Mouse (Mus musculus) limb, embryonic 11.5 days (tissue): ENCODE measurements around the gene Smco2. TPM values are rescaled to one million over a fixed set of nuclear protein-coding genes. Genes with fewer than 3 reads are reported as not detected.

Experiments
- ATAC-seq: fragments of 200-750 bp; cut with Nextera tagmentation; 2 replicates; pipeline ENCODE4 v1.8.0; 2017; ENCODE audit warnings: low read depth; ENCODE audit not compliant: insufficient number of reproducible peaks, low FRiP score, low TSS enrichment
- DNase-seq: peaks from one replicate; pipeline ENCODE4 v3.0.0-alpha.2; 2015; ENCODE audit warnings: low spot score
- H3K27ac ChIP-seq: fragments of 300-500 bp; sonication (generic); replicated peaks from 2 replicates; pipeline ENCODE4 v1.5.1; 2014; ENCODE audit warnings: low read depth, mild to moderate bottlenecking, low read length
- H3K27me3 ChIP-seq: fragments of 300-500 bp; sonication (generic); 2 replicates; pipeline ENCODE4 v1.6.1; 2014; ENCODE audit warnings: mild to moderate bottlenecking, low read length, mixed read lengths; ENCODE audit not compliant: control insufficient read depth, insufficient read depth
- H3K36me3 ChIP-seq: fragments of 300-500 bp; sonication (generic); 2 replicates; pipeline ENCODE4 v1.6.1; 2014; ENCODE audit warnings: mild to moderate bottlenecking, low read length, moderate library complexity, mixed read lengths; ENCODE audit not compliant: control insufficient read depth, insufficient read depth
- H3K4me1 ChIP-seq: fragments of 300-500 bp; sonication (generic); 2 replicates; pipeline ENCODE4 v1.6.1; 2014; ENCODE audit warnings: low read length, mixed read lengths; ENCODE audit not compliant: control insufficient read depth, insufficient read depth
- H3K4me2 ChIP-seq: fragments of 300-500 bp; sonication (generic); 2 replicates; pipeline ENCODE4 v1.6.1; 2014; ENCODE audit warnings: low read depth, mild to moderate bottlenecking, moderate library complexity; ENCODE audit not compliant: severe bottlenecking
- H3K4me3 ChIP-seq: fragments of 300-500 bp; sonication (generic); 2 replicates; pipeline ENCODE4 v1.5.1; 2014; ENCODE audit warnings: low read depth, low read length
- H3K9ac ChIP-seq: fragments of 300-500 bp; sonication (generic); 2 replicates; pipeline ENCODE4 v1.6.1; 2014; ENCODE audit warnings: mild to moderate bottlenecking, low read length
- H3K9me3 ChIP-seq: fragments of 300-500 bp; sonication (generic); 2 replicates; pipeline ENCODE4 v1.6.1; 2016; ENCODE audit warnings: low read length; ENCODE audit not compliant: control insufficient read depth
- WGBS: fragments of 180-500 bp; shearing (Covaris S2); extraction: QIAGEN DNeasy Blood & Tissue Kit; methylation state at CpG from one replicate; pipeline ENCODE4 v1.1.7; 2014; 5-methylcytosine and 5-hydroxymethylcytosine counted together
- polyA plus RNA-seq: library from polyadenylated mRNA; unstranded; fragments of >200 nt; fragmentation: Nextera tagmentation; extraction: Ambion mirVana; gene quantifications from 2 replicates; pipeline ENCODE4 v1.2.1, GENCODE M21; 2014

The Smco2 gene
- polyA plus RNA-seq, 1 experiment from 2014 or later, result not detected

DNA sequence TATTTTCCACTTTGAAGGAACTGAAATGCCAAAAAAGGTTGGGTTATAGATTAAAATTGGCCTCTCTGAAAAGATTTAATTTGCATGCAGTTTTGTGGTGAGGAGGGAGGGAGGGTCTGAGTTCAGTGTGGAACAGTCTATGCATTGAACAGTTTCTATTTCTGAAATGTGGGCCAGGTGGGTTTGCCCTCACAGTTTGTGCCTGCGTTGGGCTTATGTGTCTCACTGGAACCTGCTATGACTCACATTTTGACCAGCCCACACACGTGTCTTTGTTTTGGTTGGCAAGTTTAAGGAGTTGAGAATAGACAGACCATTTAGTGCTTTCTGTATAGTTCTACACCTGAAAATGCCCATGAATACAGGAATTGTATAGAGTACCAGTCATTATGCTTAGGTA is 44.0 kb downstream of the Smco2 start:
- H3K4me2 ChIP-seq, result no peak overlapping the region
- ATAC-seq (no peak; the same call in 1 of the 2 replicates), DNase-seq (no peak)
- H3K4me1 ChIP-seq, result peaks cover 4% of the 10 kb centered on the region
- no peaks in the 10 kb centered on the region for H3K27me3 ChIP-seq
- no peaks in the 10 kb centered on the region for H3K36me3 ChIP-seq
- H3K4me3 ChIP-seq, result no peak overlapping the region
- no peak overlapping the region for H3K27ac ChIP-seq
- H3K9me3 ChIP-seq, result no peaks in the 10 kb centered on the region
- 62% methylated on average over 2 of the region's 2 CpGs for WGBS
- no peak overlapping the region for H3K9ac ChIP-seq

- no peak overlapping the region for H3K9ac ChIP-seq
- no peak overlapping the region for H3K27ac ChIP-seq
- no peaks in the 10 kb centered on the region for H3K27me3 ChIP-seq
- no peak for ATAC-seq
- no peaks in the 10 kb centered on the region for H3K4me1 ChIP-seq
- no peak overlapping the region for H3K4me2 ChIP-seq
- H3K36me3 ChIP-seq, result peaks cover 4% of the 10 kb centered on the region; the same call in 1 of the 2 replicates
- DNase-seq, result no peak
- H3K9me3 ChIP-seq, result no peaks in the 10 kb centered on the region
- H3K4me3 ChIP-seq, result no peak overlapping the region
- 83% methylated on average over 6 of the region's 6 CpGs for WGBS
Measured at GRCm38 (mm10) chr6:146898709-146899108, 48.8 kb downstream of the Smco2 start.

DNA sequence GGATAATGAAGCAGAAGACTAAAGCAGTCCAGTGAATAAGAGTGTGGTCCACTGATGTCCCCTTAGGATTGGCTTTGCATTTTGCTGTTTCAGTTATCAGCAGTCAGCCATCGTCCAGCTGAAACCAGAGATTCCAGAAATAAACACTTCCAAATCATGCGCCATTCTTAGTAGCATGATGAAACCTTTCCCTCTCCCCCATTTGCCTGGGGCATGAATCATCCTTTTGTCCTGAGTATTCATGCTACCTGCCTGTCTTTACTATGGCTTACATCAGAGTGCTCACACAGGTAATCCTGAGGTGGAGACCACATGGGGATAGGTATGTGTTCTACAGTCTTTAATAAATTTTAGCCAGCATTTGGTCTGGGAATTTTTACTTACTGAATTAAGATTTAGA is 49.7 kb downstream of the Smco2 start:
- WGBS, result 90% methylated on average over 2 of the region's 2 CpGs
- Histone ChIP-seq H3K4me3 (no peak overlapping the region), H3K9ac (no peak overlapping the region), H3K4me2 (no peak overlapping the region), H3K4me1 (no peaks in the 10 kb centered on the region), H3K27me3 (no peaks in the 10 kb centered on the region), H3K9me3 (no peaks in the 10 kb centered on the region), H3K36me3 (peaks cover 4% of the 10 kb centered on the region; the same call in 1 of the 2 replicates), H3K27ac (no peak overlapping the region)
- DNase-seq (no peak), ATAC-seq (no peak)

- ATAC-seq (no peak), DNase-seq (no peak)
- 96% methylated on average over 4 of the region's 4 CpGs for WGBS
Measured at GRCm38 (mm10) chr6:146901929-146902328, 52.0 kb downstream of the Smco2 start.

DNA sequence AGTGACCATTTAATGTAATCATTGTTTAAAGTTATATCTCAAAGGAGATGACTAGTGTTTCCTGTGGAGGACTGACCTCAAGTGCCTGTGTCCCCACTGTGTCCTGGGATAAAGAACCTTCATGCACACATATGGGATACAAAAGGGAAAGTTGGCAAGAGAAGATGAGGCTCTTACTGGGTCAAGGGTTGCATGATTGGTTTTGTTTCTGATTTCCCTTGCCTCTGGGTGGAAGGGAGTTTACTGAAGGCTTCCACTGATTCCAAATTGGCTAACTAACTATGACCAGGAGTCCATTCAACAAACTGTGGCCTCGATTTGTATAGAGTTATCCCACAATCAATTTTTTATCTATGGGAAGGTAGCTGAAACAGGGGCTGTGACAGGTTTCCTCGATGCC is 53.7 kb downstream of the Smco2 start:
- no peaks in the 10 kb centered on the region for H3K9me3 ChIP-seq
- WGBS, result 84% methylated on average over 2 of the region's 2 CpGs

More at GRCm38 (mm10) chr6:146901929-146902328, 52.0 kb downstream of the Smco2 start:
- Histone ChIP-seq H3K9me3 (no peaks in the 10 kb centered on the region), H3K27ac (no peak overlapping the region), H3K27me3 (no peaks in the 10 kb centered on the region), H3K4me1 (no peaks in the 10 kb centered on the region), H3K4me3 (no peak overlapping the region), H3K9ac (no peak overlapping the region), H3K36me3 (peaks cover 4% of the 10 kb centered on the region; the same call in 1 of the 2 replicates), H3K4me2 (no peak overlapping the region)

GRCm38 (mm10) chr6:146904707-146905106 is 54.8 kb downstream of the Smco2 start:
- no peaks in the 10 kb centered on the region for H3K4me1 ChIP-seq
- H3K9ac ChIP-seq, result no peak overlapping the region
- H3K4me3 ChIP-seq, result no peak overlapping the region
- peaks cover 4% of the 10 kb centered on the region; the same call in 1 of the 2 replicates for H3K36me3 ChIP-seq
- no peaks in the 10 kb centered on the region for H3K27me3 ChIP-seq
- H3K4me2 ChIP-seq, result no peak overlapping the region
- 92% methylated on average over 3 of the region's 3 CpGs for WGBS
- no peak for ATAC-seq
- no peak overlapping the region for H3K27ac ChIP-seq
- DNase-seq, result no peak
- H3K9me3 ChIP-seq, result no peaks in the 10 kb centered on the region

More for the DNA sequence above, 53.7 kb downstream of the Smco2 start:
- no peak overlapping the region for H3K4me3 ChIP-seq
- H3K27ac ChIP-seq, result no peak overlapping the region
- no peaks in the 10 kb centered on the region for H3K4me1 ChIP-seq
- peaks cover 4% of the 10 kb centered on the region; the same call in 1 of the 2 replicates for H3K36me3 ChIP-seq
- ATAC-seq (no peak), DNase-seq (no peak)
- H3K27me3 ChIP-seq, result no peaks in the 10 kb centered on the region
- no peak overlapping the region for H3K9ac ChIP-seq
- no peak overlapping the region for H3K4me2 ChIP-seq

DNA sequence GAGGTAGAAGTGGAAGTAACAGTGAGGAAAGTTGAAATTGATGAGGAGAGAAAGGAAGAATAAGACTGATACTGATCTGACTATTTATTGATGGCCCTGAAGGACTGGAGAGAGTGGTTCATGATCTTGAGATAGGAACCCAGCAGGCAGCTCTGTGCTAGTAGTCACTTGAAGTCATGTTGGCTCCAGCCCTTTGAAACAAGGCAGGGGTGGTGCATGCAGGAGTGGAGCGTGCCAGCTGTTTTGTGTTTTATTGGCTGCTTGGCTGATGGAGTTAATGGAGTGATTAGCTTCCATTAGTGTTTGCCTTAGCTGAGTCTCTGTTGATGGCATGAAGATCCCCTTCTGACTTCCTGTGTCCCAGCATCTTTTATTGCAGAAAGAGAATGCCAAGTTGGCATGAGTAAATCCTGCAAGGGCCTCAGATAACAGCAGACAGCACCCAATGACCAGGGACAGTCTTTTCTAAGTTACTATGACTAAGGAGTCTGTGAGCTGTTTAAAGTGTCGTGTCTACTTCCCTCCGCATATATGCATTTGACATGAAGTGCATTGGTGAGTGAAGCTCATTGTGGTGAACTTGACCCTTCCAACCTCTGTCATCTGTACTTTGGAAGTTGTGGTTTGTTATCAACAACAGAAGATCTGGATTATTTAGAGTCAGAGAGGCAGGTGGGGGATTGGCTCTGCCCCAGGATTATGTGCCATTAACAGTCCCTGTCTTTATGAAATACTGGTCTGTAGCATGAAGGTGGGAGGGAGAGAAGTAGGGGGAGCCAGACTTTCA is 56.3 kb downstream of the Smco2 start:
- Histone ChIP-seq H3K4me1 (no peaks in the 10 kb centered on the region), H3K27ac (no peak overlapping the region), H3K9ac (peak overlapping the region; percentile 5; the same call in 1 of the 2 replicates), H3K4me3 (no peak overlapping the region), H3K4me2 (no peak overlapping the region), H3K9me3 (no peaks in the 10 kb centered on the region), H3K36me3 (peaks cover 4% of the 10 kb centered on the region; the same call in 1 of the 2 replicates), H3K27me3 (no peaks in the 10 kb centered on the region)
- ATAC-seq, result no peak
- 76% methylated on average over 3 of the region's 3 CpGs for WGBS
- DNase-seq, result no peak

DNA sequence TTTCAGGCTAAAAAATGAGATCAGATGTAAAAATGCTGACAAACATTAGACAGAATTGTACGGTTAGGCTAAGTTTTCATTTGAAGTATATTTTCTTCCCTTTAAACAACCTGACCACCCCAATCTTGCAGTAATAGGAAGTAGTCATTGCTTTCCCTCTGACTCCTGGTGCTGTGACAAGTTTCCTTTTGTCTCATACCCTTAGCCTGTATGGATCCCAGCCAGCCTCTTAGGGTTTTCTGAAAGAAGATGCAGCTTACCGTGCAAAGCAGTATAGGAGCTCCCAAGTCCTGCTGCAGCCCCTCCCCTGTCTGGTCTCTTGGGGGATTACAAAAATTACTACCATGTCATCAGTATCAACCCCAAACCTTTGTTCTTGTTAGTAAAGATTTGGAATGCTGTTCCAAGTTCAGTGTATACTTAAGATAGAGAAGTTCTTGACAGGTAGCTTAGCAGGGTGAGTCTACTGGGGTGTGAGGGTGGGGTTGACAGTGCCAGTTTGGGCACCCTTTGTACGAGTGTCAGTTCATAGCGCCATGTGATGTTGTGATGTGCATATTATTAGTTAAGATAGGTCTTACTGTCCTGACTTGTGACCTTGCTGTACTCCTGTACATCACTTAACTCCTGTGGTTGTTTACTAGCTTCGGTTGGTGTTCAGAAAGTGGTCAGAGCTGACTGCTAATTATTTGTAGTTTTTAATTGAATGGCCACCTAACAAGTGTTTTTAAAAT is 57.3 kb downstream of the Smco2 start:
- peaks cover 3% of the 10 kb centered on the region; the same call in 1 of the 2 replicates for H3K4me1 ChIP-seq
- 93% methylated on average over 5 of the region's 5 CpGs for whole genome bisulfite sequencing
- no peaks in the 10 kb centered on the region for H3K9me3 ChIP-seq
- no peak overlapping the region for H3K4me2 ChIP-seq
- H3K9ac ChIP-seq, result no peak overlapping the region
- H3K27ac ChIP-seq, result no peak overlapping the region
- ATAC-seq, result no peak
- 0 out of 2 replicates have a peak, but pooled peaks cover 2% of the 10 kb centered on the region for H3K36me3 ChIP-seq
- no peak for DNase-seq
- H3K4me3 ChIP-seq, result no peak overlapping the region
- H3K27me3 ChIP-seq, result no peaks in the 10 kb centered on the region
